Mouse (Mus musculus) C2C12 (cell line): Measurements from ENCODE around the gene 6030468B19Rik. TPM values are rescaled to one million over a fixed set of nuclear protein-coding genes. Genes with fewer than 3 reads are reported as not detected.
A peak's percentile ranks its signal among the peaks of the same experiment; 100 is the strongest.
"Not testable (repeated sequence)": the region's sequence is repeated elsewhere in the genome, so short reads cannot be mapped to it uniquely, and the experiment has no call there.

Source experiments
- H3K27me3 ChIP-seq: one replicate; pipeline ENCODE4 v1.6.1; 2011; ENCODE audit not compliant: control insufficient read depth, insufficient read depth, insufficient read length
- H3K36me3 ChIP-seq: one replicate; pipeline ENCODE4 v1.6.1; 2011; ENCODE audit not compliant: control insufficient read depth, insufficient read depth
- H3K4me3 ChIP-seq: one replicate; pipeline ENCODE4 v1.5.1; 2011; ENCODE audit warnings: mild to moderate bottlenecking, control low read depth; ENCODE audit not compliant: poor library complexity, insufficient read depth, severe bottlenecking
- H3K79me2 ChIP-seq: one replicate; pipeline ENCODE4 v1.6.1; 2011; ENCODE audit not compliant: control insufficient read depth, insufficient read depth
- H3K79me3 ChIP-seq: one replicate; pipeline ENCODE4 v1.6.1; 2011; ENCODE audit warnings: low read depth, control low read depth
- H3ac ChIP-seq: one replicate; pipeline ENCODE3; 2011; ENCODE audit warnings: low read depth; ENCODE audit not compliant: control insufficient read depth, insufficient read length
- CEBPB ChIP-seq: IDR thresholded peaks from one replicate; pipeline ENCODE4 v1.6.1; 2011; ENCODE audit warnings: low read depth, mild to moderate bottlenecking, control low read depth, moderate library complexity
- CTCF ChIP-seq: IDR thresholded peaks from one replicate; pipeline ENCODE4 v1.5.1; 2011; ENCODE audit not compliant: control insufficient read depth, insufficient read depth, insufficient read length
- FOSL1 ChIP-seq: IDR thresholded peaks from one replicate; pipeline ENCODE4 v1.8.0; 2011; ENCODE audit warnings: mild to moderate bottlenecking, low read length; ENCODE audit not compliant: poor library complexity, insufficient read depth, severe bottlenecking
- MAX ChIP-seq: IDR thresholded peaks from one replicate; pipeline ENCODE4 v1.6.1; 2011; ENCODE audit warnings: mild to moderate bottlenecking, control low read depth
- MYOD1 ChIP-seq: IDR thresholded peaks from one replicate; pipeline ENCODE4 v1.6.1; 2011; ENCODE audit warnings: low read depth; ENCODE audit not compliant: control insufficient read depth, insufficient read length
- MYOG ChIP-seq: IDR thresholded peaks from one replicate; pipeline ENCODE4 v1.6.1; 2011; ENCODE audit not compliant: control insufficient read depth, insufficient read length; ENCODE audit errors: extremely low read depth
- USF1 ChIP-seq: IDR thresholded peaks from one replicate; pipeline ENCODE4 v1.6.1; 2011; ENCODE audit warnings: low read depth, mild to moderate bottlenecking, control low read depth, moderate library complexity
- polyA plus RNA-seq: library from polyadenylated mRNA; unstranded; fragments of >200 nt; fragmentation: generic; extraction: Trizol; gene quantifications from one replicate; pipeline ENCODE4 v1.2.1, GENCODE M21; 2012; ENCODE audit warnings: missing spikeins

6030468B19Rik gene
- polyA plus RNA-seq, 1 experiment: not detected

GRCm38 (mm10) chr11:117806781-117807180, 9.3 kb downstream of the 6030468B19Rik start:
- Histone ChIP-seq H3ac (no peak overlapping the region), H3K79me3 (peaks cover 8% of the 10 kb centered on the region), H3K79me2 (peaks cover 24% of the 10 kb centered on the region), H3K36me3 (peaks cover 6% of the 10 kb centered on the region), H3K27me3 (no peaks in the 10 kb centered on the region), H3K4me3 (no peak overlapping the region)
- TF ChIP-seq MAX (no peak), USF1 (no peak), MYOD1 (no peak), CTCF (no peak), MYOG (no peak), CEBPB (no peak), FOSL1 (no peak)

- peaks cover 25% of the 10 kb centered on the region for H3K79me3 ChIP-seq
- peaks cover 30% of the 10 kb centered on the region for H3K36me3 ChIP-seq
- TF ChIP-seq FOSL1 (no peak), USF1 (no peak), MAX (no peak), CEBPB (no peak), MYOD1 (no peak), MYOG (no peak), CTCF (no peak)
- peaks cover 53% of the 10 kb centered on the region for H3K79me2 ChIP-seq
- H3K4me3 ChIP-seq: peak within 1 kb of the TSS; percentile 93
- peak within 1 kb of the TSS; percentile 78 for H3ac ChIP-seq
- H3K27me3 ChIP-seq: no peaks in the 10 kb centered on the region
Measured at GRCm38 (mm10) chr11:117809407-117810311, 12.2 kb downstream of the 6030468B19Rik start, which contains the start of the genes Gm20708 and Syngr2. Gm20708 (plus strand) TSS chr11:117809668. Syngr2 (plus strand) TSS chr11:117809668.

GRCm38 (mm10) chr11:117810401-117811046, 13.1 kb downstream of the 6030468B19Rik start:
- Histone ChIP-seq H3K4me3 (peak overlapping the region; percentile 93), H3K79me3 (peaks cover 25% of the 10 kb centered on the region), H3K36me3 (peaks cover 38% of the 10 kb centered on the region), H3K79me2 (peaks cover 62% of the 10 kb centered on the region), H3ac (peak overlapping the region; percentile 78), H3K27me3 (no peaks in the 10 kb centered on the region)
- TF ChIP-seq MYOG (no peak), MAX (no peak), USF1 (no peak), FOSL1 (no peak), CTCF (no peak), MYOD1 (peak; percentile 13)

- H3ac ChIP-seq: no peak overlapping the region
- H3K4me3 ChIP-seq: no peak overlapping the region
- H3K79me3 ChIP-seq: peaks cover 41% of the 10 kb centered on the region
- peaks cover 92% of the 10 kb centered on the region for H3K79me2 ChIP-seq
- H3K27me3 ChIP-seq: no peaks in the 10 kb centered on the region
- TF ChIP-seq MYOD1 (no peak), MAX (no peak), CEBPB (no peak), FOSL1 (no peak), USF1 (no peak), MYOG (no peak)
- peaks cover 68% of the 10 kb centered on the region for H3K36me3 ChIP-seq
Measured at GRCm38 (mm10) chr11:117813867-117814266, 16.4 kb downstream of the 6030468B19Rik start.

DNA sequence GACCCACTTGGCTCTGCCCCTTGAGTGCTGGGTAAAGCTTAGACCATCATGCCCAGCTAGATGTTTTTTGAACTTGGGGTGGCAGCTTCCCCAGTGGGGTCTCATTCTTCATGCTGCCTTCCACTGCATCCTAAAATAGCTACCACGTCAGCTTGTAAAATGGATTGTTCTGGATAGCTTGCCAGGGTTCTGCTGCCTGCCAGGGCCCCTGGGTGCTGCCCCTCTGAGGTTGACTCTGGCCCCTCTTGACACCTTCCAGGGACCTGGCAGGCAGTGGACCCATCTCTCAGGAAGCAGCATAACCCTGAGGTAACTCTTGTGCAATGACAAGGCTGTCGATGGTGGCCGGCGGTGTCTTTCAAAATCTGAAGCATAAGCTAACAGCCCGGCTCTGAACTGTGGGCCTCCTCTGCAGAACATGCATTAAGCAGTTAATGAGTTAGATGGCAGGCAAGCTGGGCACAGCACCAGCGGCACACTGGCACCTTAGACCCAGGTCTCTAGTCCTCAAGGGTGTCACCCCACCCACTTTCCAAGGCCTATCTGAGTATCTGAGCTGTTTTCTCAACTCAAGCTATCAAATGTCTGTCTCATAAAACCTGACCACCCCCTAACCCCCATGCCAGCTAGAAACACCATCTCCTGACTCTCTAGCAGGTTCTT, 17.4 kb downstream of the 6030468B19Rik start:
- H3K79me3 ChIP-seq: peaks cover 50% of the 10 kb centered on the region
- no peak for TF ChIP-seq MYOD1
- TF ChIP-seq MAX: no peak
- no peak for TF ChIP-seq MYOG
- TF ChIP-seq USF1: no peak
- TF ChIP-seq FOSL1: no peak
- TF ChIP-seq CEBPB: no peak
- TF ChIP-seq CTCF: no peak
- H3K79me2 ChIP-seq: peaks cover 96% of the 10 kb centered on the region
- H3K36me3 ChIP-seq: peaks cover 78% of the 10 kb centered on the region
- no peaks in the 10 kb centered on the region for H3K27me3 ChIP-seq
- no peak overlapping the region for H3K4me3 ChIP-seq
- no peak overlapping the region for H3ac ChIP-seq

DNA sequence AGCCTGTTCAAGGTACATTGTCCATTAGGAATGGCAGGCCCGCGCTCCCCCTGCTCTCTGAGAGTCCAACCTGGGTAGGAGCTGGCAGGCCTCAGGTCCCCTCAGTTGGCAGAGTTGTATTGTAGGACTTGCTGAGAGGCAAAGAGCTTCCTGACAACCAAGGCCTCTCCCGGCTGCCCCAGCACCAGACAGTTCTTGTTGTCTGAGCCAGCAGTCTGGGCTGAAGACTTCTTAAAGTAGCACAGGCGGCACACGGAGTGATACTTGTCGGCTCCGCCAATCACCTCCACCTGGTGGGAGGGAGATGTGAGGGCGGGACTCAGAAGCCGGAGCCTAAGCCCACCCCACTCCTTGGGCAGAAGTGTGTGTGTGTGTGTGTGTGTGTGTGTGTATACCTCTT, 18.4 kb downstream of the 6030468B19Rik start:
- H3K27me3 ChIP-seq, H3K4me3 ChIP-seq, H3ac ChIP-seq: not testable (repeated sequence)
- H3K79me2 ChIP-seq: peaks cover 97% of the 10 kb centered on the region
- H3K79me3 ChIP-seq: peaks cover 59% of the 10 kb centered on the region
- peaks cover 88% of the 10 kb centered on the region for H3K36me3 ChIP-seq
